Mouse (Mus musculus): ENCODE measurements around the gene Zbtb26.

Zbtb26 gene

DNA sequence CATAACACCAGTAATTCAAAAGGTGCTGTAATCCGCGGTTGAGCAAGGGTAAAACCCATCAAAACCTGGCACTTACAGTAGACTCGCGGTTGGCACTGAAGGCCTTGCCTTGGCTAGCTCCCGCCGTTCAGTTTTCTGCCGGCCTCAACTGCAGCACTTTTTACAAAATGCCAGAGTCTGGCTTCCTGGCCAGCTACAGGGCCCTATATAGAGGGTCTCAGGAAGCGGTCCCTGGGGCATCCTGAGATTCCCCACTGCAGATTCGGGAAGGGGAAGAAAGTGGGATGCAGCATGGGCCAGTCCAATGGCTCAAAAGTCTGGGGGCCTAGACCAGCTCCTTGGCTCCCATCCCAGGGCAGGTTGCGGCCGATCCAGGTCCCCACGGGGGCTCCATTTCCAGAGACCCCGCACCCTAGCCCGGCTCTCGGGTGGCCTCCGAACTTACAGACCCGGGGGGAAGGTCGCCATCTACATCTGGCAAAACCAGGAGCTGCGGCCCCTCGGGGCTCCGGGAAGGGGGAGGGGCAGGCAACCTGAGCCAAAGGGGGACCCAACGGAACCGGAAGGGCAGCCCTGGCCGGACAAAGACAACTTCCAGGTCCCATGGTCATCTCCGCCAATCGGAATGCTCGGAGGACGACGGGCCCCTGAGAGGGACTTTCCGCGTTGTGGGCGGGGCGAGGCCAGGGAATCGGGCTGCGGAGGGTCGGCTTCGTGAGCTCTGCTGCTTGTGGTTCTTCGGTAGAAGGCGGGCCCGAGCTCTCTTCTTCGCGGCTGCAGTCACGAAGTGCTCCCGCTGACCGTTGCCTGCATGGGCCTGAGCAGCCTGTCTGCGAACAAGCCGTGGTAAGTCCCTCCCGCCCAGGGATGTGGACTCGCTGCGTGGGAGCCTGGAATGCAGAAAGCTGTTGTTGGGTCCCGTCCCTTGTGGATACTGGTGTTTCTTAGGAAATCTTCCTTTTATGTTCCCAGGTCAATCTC, at the start of gene Zbtb26, which contains the start of the genes Zbtb6 and Rabgap1:
Zbtb26 (minus strand) TSS at position 525 of the 981 bp plus-strand sequence.
Zbtb6 (minus strand) TSS at position 561 of the 981 bp plus-strand sequence.
Rabgap1 (plus strand) TSS at position 669 of the 981 bp plus-strand sequence.
- peak; percentile 98 for DNase-seq (ENCODE audit: low spot score in 2 of 2)

DNA sequence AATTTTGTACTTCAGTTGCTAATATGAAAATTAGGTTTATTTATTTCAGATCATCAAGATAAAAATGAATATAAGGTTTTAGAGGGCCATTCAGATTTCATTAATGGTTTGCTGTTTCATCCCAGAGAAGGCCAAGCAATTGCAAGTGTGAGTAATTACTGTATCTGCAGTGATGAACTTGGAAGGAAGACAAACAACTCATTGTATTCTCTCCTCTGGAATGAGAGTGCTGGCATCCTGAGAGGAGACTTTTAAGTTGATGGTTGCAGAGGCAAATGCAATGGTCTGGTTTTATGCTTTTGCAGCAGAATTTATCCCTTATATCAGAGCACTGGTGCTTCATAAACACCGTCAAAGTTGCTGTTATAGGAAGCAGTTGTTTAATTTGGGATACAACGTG, 46.0 kb upstream of the Zbtb26 start:
- no peak for DNase-seq (ENCODE audit: low spot score in 2 of 2)

DNA sequence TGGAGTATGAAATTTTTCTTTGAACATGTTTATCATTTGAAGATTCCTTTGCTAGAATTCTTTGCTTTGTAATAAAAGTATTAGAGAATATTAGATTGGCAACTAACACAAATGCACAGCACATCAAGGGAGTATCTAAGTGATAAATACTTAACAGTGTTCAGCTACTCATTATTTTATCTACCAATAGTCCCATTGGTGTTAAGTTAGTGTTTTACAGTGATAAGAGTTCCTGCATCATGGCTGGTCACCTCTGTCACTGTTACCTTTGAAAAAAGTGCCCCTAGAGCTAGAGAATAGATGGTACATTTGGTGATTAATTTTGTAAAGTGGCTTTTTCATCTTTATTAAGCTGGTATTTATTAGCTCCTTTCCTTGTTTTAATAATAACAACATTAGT, 43.5 kb upstream of the Zbtb26 start:
- DNase-seq (ENCODE audit: low spot score in 2 of 2) = no peak

DNA sequence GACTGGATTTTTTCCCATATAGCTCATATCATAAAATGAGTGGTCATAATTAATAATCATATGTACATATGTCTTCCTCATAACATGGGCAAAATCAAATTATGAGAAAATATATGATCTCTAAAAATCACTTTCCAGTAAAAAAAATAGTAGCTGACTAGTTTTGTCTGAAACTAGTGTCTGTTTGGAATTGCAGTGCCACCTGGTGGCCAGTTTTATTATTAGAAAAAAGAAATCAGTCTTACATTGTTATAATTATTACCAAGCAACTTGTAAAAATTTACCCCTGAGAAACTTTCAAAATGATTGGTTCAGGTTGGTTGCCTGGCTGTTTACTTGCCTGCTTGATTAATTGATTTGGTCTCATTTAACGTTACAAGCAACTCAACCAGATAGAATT, 42.4 kb upstream of the Zbtb26 start:
- DNase-seq (ENCODE audit: low spot score in 2 of 2) = no peak

DNA sequence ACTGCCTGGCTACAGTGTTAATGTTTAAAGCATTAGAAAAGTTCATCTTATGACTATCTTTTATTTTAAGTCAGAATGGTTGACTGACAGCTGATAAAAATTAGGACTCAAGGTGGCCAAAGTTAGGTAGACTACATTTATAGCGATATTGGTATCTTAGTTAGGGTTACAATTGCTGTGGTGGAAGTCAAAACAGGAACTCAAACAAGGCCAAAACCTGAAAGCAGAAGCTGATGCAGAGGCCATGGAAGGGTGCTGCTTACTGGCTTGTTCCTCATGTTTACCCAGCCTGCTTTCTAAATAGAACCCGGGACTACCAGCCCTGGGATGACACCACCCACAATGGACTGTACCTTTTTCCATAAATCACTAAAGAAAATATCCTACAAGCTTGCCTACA, 41.2 kb upstream of the Zbtb26 start:
- DNase-seq (ENCODE audit: low spot score in 2 of 2) = no peak

DNA sequence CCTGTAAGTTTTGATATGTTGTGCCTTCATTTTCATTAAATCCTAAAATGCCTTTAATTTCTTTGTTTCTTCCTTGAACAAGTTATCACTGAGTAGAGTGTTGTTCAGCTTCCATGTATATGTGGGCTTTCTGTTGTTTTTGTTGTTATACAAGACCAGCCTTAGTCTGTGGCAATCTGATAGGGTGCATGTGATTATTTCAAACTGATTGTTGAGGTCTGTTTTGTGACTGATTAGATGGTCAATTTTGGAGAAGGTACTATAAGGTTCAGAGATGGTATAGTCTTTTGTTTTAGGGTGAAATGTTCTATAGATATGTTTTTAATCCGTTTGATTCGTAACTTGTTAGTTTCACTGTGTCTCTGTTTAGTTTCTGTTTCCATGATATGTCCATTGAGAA, 37.1 kb upstream of the Zbtb26 start:
- no peak for DNase-seq (ENCODE audit: low spot score in 2 of 2)

DNA sequence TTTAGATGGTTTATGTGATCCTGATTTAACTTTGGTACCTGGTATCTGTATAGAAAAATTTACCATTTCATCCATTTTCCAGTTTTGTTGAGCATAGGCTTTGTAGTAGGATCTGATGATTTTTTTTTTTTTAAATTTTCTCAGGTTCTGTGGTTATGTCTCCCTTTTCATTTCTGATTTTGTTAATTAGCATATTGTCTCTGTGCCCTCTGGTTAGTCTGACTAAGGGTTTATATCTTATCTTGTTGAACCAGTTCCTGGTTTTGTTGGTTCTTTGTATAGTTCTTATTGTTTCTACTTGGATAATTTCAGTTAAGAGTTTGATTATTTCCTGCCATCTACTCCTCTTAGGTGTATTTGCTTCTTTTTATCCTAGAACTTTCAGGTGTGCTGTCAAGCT, 36.6 kb upstream of the Zbtb26 start:
- no peak for DNase-seq (ENCODE audit: low spot score in 2 of 2)

DNA sequence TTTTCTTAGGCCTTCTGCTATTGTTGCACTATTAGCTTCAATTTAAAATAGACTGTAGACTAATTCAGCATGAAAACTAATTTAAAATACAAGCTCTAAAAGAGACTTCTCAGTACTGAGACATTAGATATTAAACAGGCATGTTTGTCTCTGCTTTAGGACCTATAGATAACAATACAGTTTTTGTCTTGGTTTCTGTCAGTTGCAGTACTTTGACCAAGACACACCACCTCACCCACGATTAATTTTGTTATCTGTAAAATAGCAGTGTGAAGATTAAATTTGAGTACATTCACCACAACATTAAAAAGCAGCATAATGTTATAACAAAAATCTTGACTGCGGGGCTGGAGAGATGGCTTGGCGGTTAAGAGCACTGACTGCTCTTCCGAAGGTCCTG, 23.3 kb upstream of the Zbtb26 start:
- no peak for DNase-seq (ENCODE audit: low spot score in 2 of 2)

DNA sequence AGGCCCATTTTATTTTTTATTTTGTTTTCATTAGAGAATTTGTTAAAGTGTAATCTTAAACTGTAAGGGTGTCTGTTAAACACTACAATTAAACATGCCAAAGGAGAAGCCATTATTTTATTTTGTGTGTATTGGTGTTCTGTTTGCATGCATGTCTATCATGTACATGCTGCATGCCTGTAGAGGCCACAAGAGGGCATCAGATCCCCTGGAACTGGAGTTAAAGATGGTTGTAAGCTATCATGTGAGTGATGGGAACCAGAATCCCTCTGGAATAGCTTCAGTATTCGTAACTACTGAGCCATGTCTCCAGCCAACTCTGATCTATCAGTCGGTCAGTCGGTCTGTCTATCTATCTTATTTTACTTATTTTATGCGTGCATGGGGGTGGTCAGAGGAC, 17.8 kb upstream of the Zbtb26 start:
- no peak for DNase-seq (ENCODE audit: low spot score in 2 of 2)

DNA sequence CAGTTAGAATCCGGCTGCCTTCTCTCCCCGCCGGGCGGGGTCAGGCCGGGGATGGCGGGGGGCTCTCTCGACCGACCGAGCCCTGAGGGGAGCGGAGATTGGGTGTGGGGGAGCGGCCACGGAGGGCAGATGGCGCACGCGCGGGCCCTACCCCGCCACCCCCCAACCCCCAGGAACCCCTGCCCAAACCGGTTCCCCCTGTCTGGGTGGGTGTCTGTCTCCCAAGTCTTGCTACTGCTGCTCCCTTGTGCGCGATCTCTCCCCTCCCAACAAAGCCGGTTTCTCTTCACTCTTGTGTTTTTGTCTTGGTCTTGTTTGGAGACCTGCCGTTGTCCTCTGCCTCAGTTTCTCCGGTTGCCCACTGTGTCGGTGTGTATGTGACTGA, 9.4 kb upstream of the Zbtb26 start:
- peak in 1 of 2 experiments; percentile 53 for DNase-seq (ENCODE audit: low spot score in 2 of 2)

DNA sequence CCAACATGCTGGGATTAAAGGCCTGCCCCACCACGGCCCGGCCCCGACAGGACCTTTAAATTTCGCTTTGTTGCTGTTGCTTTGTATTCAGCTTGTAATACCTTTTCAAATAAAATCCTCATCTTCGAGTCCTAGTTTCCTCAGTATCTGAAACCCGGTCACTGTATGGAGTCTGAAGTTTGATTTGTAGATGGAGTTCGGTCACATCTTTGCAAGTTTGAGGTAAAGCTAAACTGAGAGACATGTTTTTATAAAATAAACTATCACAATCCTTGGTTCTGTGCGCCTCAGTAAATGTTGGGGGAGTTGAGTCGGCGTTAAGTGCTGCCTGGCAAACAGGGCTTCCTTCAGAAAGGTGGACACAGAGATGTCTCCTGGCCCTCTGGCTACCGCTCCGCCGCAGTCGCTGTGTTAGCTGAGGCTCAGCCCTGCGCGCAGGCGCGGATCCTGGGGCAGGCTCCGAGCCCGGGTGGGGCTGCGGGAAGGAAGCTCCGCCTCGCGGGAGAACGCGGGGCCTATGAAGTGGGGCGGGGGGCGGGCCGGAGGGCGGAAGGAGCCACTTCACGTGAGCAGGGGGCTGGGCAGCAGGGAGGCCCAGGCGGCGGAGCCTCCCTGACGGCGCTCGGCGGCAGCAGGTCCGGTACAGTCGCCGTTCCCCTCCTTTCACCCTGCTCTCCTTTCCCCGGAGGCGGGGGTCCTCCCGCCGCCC, 8.9 kb upstream of the Zbtb26 start:
- DNase-seq (ENCODE audit: low spot score in 2 of 2) = peak; percentile 94 to 96

DNA sequence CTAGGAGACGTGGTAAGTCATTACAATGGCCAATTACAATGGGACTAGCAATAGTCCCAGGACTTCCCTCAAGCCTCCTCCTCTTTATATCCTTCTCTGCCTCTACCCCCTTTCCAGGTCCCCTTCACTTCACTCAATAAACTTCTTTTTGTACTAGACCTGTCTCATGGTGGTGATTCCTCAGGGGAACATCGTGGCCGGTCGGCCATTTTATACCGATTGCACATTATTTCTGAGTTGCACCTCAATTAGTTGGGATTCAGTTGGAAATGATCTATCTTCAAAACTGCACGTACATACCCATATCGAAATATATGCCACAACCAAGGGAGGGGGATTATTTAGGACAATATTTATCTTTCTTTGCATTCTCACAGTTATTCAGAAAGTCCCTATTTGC, 11.3 kb downstream of the Zbtb26 start:
- DNase-seq (ENCODE audit: low spot score in 2 of 2) = no peak

DNA sequence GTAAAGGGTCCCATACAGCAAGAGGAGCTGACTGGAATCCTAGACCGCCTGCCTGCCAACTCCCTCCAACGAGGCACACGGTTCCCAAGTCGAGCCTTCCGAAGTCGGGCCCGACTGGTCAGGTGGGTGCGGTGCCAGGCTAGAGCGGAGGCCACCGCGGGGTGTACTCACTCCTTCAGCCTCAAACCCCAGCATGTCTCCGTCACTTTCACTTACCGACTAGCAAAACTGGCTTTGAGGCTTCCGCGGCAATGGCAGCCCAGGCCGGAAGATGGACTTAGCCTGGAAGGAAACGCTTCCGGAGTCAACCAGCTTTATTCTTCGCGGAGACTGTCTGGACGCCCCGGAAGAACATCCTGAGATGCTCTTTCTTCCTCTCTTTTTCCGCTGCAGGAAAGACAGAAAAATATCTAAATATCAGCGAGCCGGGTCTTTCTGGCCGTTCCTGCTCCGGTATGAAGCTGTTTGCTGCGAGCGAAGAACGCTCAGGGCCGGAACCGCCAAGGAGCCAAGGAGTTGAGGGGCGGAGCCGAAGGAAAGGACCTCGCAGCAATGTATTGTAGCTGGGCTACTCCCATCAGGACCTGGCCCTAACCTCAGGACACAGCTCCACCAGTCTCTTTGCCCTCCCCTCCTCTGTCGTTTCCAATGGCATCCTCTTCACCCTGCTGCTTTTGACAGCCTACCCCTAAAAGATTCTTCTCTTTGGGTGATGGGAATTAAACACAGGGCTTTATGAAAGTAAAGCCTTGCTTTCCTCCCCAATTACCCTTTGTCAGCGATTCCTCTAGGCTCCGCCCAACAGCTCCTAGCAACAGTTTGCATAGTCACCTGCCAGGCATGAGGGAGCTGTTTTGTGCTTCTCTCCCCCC, 12.1 kb downstream of the Zbtb26 start:
- peak; percentile 92 to 95 for DNase-seq (ENCODE audit: low spot score in 2 of 2)

DNA sequence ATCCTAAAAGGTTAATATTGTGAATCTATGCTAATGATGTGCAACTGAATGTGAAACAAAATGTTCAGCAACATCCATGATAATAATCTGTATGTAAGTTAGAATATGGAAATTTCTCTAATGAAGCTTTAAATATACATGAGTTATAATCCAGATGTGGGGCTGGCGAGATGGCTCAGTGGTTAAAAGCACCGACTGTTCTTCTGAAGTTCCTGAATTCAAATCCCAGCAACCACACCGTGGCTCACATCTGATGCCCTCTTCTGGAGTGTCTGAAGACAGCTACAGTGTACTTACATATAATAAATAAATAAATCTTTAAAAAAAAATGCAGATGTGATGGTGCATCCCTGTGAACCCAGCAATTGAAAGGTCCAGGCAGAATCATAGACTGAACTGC, 19.3 kb downstream of the Zbtb26 start:
- no peak for DNase-seq (ENCODE audit: low spot score in 2 of 2)

DNA sequence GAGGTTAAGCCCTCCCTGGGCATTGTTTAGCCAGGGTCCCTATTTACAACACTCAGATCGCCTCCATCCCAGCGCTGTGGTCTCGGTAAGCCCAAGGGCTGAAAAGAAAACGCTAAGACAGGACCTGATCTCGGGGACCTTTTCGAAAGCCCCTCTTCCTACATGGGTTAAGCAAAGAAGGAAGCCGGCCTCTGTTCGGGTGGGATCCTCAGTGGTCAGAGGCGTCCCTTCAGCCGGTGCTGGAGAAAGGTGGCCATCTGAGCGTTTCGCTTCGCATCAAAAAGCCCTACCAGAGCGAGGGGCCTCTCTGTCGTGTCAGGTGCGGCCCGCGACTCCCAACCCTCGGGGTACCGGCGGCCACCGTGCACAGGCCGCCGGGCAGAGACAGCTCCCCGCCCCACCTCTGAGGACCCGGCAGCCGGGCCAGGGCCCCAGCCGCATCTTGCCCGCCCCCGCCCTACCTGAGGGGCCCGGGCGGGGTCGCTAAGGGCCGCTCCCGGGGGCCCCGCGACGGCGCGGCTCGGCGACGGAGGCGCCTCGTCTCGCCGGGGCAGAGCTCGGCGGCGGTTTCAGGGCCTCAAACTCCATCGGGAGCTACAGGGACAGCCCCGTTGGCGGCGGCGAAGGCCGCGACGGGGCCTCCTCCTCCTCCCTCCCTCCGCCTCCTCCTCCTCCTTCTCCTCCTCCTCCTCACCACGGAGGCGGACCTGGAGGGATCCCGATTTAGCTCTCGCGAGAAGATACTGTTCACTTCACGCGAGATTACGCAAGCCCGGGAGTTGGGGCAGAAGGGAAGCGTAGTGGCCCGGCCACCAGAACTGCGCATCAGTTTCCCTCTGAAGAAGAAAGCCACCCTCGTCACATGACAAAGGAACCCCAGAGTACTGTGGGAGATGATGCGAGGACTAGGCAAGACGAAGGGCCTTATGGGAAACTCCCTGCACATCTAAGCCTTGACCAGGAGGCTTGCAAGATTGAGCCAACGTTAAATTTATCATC, 20.3 kb downstream of the Zbtb26 start, which contains the start of gene Rc3h2:
Rc3h2 (minus strand) TSS at position 598 of the 999 bp plus-strand sequence.
- peak; percentile 98 for DNase-seq (ENCODE audit: low spot score in 2 of 2)

DNA sequence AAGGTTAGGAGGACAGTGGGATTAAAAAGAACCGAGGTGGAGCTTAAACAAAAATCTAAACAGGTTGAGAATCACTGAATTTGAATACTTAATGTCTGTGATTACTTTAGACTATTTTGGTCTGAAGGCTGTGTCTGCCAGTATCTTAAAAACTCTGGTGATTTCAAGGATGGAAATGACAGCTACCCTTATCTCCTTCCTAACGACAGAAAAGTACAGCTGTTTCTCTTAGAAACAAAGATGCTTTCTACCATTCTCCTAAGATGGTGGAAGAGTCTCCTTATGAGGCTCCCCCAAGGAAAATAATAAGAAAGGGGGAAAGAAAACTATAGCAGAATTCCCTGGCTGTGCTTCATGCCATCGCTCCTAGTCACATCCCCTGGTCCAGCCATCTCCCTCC, 21.0 kb downstream of the Zbtb26 start:
- DNase-seq (ENCODE audit: low spot score in 2 of 2) = no peak

DNA sequence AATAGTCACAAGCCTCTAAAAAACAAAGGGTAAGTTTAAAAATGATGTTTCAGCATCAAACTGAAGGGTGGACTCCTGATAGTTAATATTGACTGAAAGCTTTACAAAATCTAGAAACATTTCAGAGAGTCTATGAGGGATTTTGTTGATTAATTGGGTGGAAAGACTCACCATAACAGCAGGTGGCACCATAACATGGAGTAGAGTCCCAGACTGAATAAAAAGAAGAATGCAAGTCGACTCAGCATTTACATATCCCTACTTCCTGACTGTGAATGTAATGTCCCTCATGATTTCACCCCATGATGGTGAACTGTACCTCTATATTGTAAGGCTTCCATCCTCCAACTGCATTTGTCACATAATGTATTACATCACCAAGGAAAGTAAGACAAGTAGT, 47.4 kb downstream of the Zbtb26 start:
- DNase-seq (ENCODE audit: low spot score in 2 of 2) = no peak

DNA sequence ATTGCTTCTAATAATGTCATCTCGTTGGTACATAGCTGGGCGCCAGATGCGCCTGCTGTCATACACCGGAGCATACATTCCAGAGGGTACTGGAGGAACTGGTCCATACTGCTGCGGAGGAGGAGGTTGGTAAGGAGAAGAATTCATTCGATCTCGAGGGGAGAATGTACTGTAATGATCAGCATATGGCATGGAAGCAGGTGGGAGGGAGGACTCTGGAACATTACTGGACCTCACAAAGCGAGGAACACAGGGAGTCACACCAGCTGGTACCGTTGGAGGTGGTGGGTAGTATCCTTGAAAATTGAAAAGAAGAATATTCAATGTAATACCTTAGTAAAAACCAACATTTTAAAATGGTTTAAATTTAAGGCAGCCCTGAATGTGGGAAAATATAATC, 60.0 kb downstream of the Zbtb26 start:
- DNase-seq (ENCODE audit: low spot score in 2 of 2) = no peak

Measured in right cerebral cortex, postnatal 10 days (tissue).